Mouse (Mus musculus): ENCODE results near the gene Tk2. TPM values are rescaled to one million over a fixed set of nuclear protein-coding genes. Genes with fewer than 3 reads are reported as not detected.

Gene Tk2
- polyA plus RNA-seq, 1 experiment from 2014 or later, result 56.6 TPM

Other genes starting within 250 kb of the Tk2 start
- 5.3 and 12.7 TPM in 2 replicates for gene Cdh5, start 146.9 kb downstream of the Tk2 start, polyA plus RNA-seq (2014; fragmentation: Nextera tagmentation; extraction: Ambion mirVana)
- 6.3 and 8.3 TPM in 2 replicates for gene Bean1, start 78.1 kb downstream of the Tk2 start, polyA plus RNA-seq (2014; fragmentation: Nextera tagmentation; extraction: Ambion mirVana)
- gene Cklf, start 2.3 kb upstream of the Tk2 start, polyA plus RNA-seq (2014; fragmentation: Nextera tagmentation; extraction: Ambion mirVana), result 30.3 and 31.4 TPM in 2 replicates
- gene Cmtm2a, start 44.6 kb upstream of the Tk2 start, polyA plus RNA-seq (2014; fragmentation: Nextera tagmentation; extraction: Ambion mirVana), result not detected in 2 replicates
- gene Gm45711, start 61.5 kb upstream of the Tk2 start, polyA plus RNA-seq (2014; fragmentation: Nextera tagmentation; extraction: Ambion mirVana), result not detected in 2 replicates
- not detected in 2 replicates for gene Cmtm1, start 61.6 kb upstream of the Tk2 start, polyA plus RNA-seq (2014; fragmentation: Nextera tagmentation; extraction: Ambion mirVana)
- gene Gm11020, start 73.0 kb upstream of the Tk2 start, polyA plus RNA-seq (2014; fragmentation: Nextera tagmentation; extraction: Ambion mirVana), result not detected in 2 replicates
- not detected in 2 replicates for gene Cmtm2b, start 73.7 kb upstream of the Tk2 start, polyA plus RNA-seq (2014; fragmentation: Nextera tagmentation; extraction: Ambion mirVana)
- 28.6 and 36.9 TPM in 2 replicates for gene Cmtm3, start 90.9 kb upstream of the Tk2 start, polyA plus RNA-seq (2014; fragmentation: Nextera tagmentation; extraction: Ambion mirVana)
- gene Cmtm4, start 147.2 kb upstream of the Tk2 start, polyA plus RNA-seq (2014; fragmentation: Nextera tagmentation; extraction: Ambion mirVana), result 3.6 and 5.1 TPM in 2 replicates
- gene Dync1li2, start 194.5 kb upstream of the Tk2 start, polyA plus RNA-seq (2014; fragmentation: Nextera tagmentation; extraction: Ambion mirVana), result 69.1 and 103 TPM in 2 replicates

Data from midbrain, embryonic 14.5 days (tissue).